Mouse (Mus musculus): ENCODE data around the gene Ankrd50.

Ankrd50 gene

GRCm38 (mm10) chr3:38484191-38485106 lies at the start of gene Ankrd50:
Gene Ankrd50, minus strand, starts transcription at chr3:38484844.
- peak; percentile 98 for DNase-seq (ENCODE audit: low spot score in 2 of 2)

GRCm38 (mm10) chr3:38534245-38534644 lies 49.6 kb upstream of the Ankrd50 start:
- DNase-seq (ENCODE audit: low spot score in 2 of 2): no peak

GRCm38 (mm10) chr3:38520426-38520825 lies 35.8 kb upstream of the Ankrd50 start:
- DNase-seq (ENCODE audit: low spot score in 2 of 2): no peak

- DNase-seq (ENCODE audit: low spot score in 2 of 2): no peak
Observed at GRCm38 (mm10) chr3:38519971-38520370, 35.3 kb upstream of the Ankrd50 start.

- no peak for DNase-seq (ENCODE audit: low spot score in 2 of 2)
Observed at GRCm38 (mm10) chr3:38503606-38504005, 19.0 kb upstream of the Ankrd50 start.

GRCm38 (mm10) chr3:38502156-38502555 lies 17.5 kb upstream of the Ankrd50 start:
- DNase-seq (ENCODE audit: low spot score in 2 of 2): no peak

GRCm38 (mm10) chr3:38501739-38502138 lies 17.1 kb upstream of the Ankrd50 start:
- DNase-seq (ENCODE audit: low spot score in 2 of 2): no peak

- no peak for DNase-seq (ENCODE audit: low spot score in 2 of 2)
Observed at GRCm38 (mm10) chr3:38501316-38501715, 16.7 kb upstream of the Ankrd50 start.

- no peak for DNase-seq (ENCODE audit: low spot score in 2 of 2)
Observed at GRCm38 (mm10) chr3:38498561-38498960, 13.9 kb upstream of the Ankrd50 start.

- DNase-seq (ENCODE audit: low spot score in 2 of 2): no peak
Observed at GRCm38 (mm10) chr3:38496795-38497385, 12.2 kb upstream of the Ankrd50 start.

- no peak for DNase-seq (ENCODE audit: low spot score in 2 of 2)
Observed at GRCm38 (mm10) chr3:38491702-38492101, 7.1 kb upstream of the Ankrd50 start.

GRCm38 (mm10) chr3:38491236-38491635 lies 6.6 kb upstream of the Ankrd50 start:
- DNase-seq (ENCODE audit: low spot score in 2 of 2): no peak

- no peak for DNase-seq (ENCODE audit: low spot score in 2 of 2)
Observed at GRCm38 (mm10) chr3:38490720-38491119, 6.1 kb upstream of the Ankrd50 start.

GRCm38 (mm10) chr3:38485107-38485545 lies 482 bp upstream of the Ankrd50 start:
- DNase-seq (ENCODE audit: low spot score in 2 of 2): no peak

- DNase-seq (ENCODE audit: low spot score in 2 of 2): no peak
Observed at GRCm38 (mm10) chr3:38483551-38483950, 1.1 kb downstream of the Ankrd50 start.

- no peak for DNase-seq (ENCODE audit: low spot score in 2 of 2)
Observed at GRCm38 (mm10) chr3:38482749-38483148, 1.9 kb downstream of the Ankrd50 start.

- DNase-seq (ENCODE audit: low spot score in 2 of 2): no peak
Observed at GRCm38 (mm10) chr3:38481106-38481505, 3.5 kb downstream of the Ankrd50 start.

- no peak for DNase-seq (ENCODE audit: low spot score in 2 of 2)
Observed at GRCm38 (mm10) chr3:38477936-38478335, 6.7 kb downstream of the Ankrd50 start.

GRCm38 (mm10) chr3:38475587-38475986 lies 9.1 kb downstream of the Ankrd50 start:
- no peak for DNase-seq (ENCODE audit: low spot score in 2 of 2)

- DNase-seq (ENCODE audit: low spot score in 2 of 2): no peak
Observed at GRCm38 (mm10) chr3:38473138-38473537, 11.5 kb downstream of the Ankrd50 start.

- DNase-seq (ENCODE audit: low spot score in 2 of 2): no peak
Observed at GRCm38 (mm10) chr3:38471516-38471915, 13.1 kb downstream of the Ankrd50 start.

GRCm38 (mm10) chr3:38468131-38468530 lies 16.5 kb downstream of the Ankrd50 start:
- DNase-seq (ENCODE audit: low spot score in 2 of 2): no peak

- no peak for DNase-seq (ENCODE audit: low spot score in 2 of 2)
Observed at GRCm38 (mm10) chr3:38466880-38467405, 17.7 kb downstream of the Ankrd50 start.
